Mouse (Mus musculus) liver, embryonic 15.5 days (tissue): ENCODE measurements around the gene Nfu1. TPM values are rescaled to one million over a fixed set of nuclear protein-coding genes. Genes with fewer than 3 reads are reported as not detected.

ENCODE experiments used
- ATAC-seq: fragments of 200-750 bp; cut with Nextera tagmentation; 2 replicates; pipeline ENCODE4 v1.8.0; 2017; ENCODE audit warnings: moderate number of reproducible peaks, mild to moderate bottlenecking, moderate library complexity; ENCODE audit not compliant: insufficient read depth
- H3K27ac ChIP-seq: fragments of 300-500 bp; sonication (generic); replicated peaks from 2 replicates; pipeline ENCODE4 v1.5.1; 2015; ENCODE audit warnings: mild to moderate bottlenecking, inconsistent platforms
- H3K27me3 ChIP-seq: fragments of 300-500 bp; sonication (generic); 2 replicates; pipeline ENCODE4 v1.6.1; 2015; ENCODE audit warnings: mild to moderate bottlenecking, inconsistent platforms
- H3K36me3 ChIP-seq: fragments of 300-500 bp; sonication (generic); replicated peaks from 2 replicates; pipeline ENCODE4 v1.6.1; 2015; ENCODE audit warnings: moderate library complexity, mild to moderate bottlenecking, inconsistent platforms
- H3K4me1 ChIP-seq: fragments of 300-500 bp; sonication (generic); replicated peaks from 2 replicates; pipeline ENCODE4 v1.6.1; 2015; ENCODE audit warnings: inconsistent platforms
- H3K4me2 ChIP-seq: fragments of 300-500 bp; sonication (generic); 2 replicates; pipeline ENCODE4 v1.6.1; 2015; ENCODE audit warnings: moderate library complexity, mild to moderate bottlenecking, inconsistent platforms
- H3K4me3 ChIP-seq: fragments of 300-500 bp; sonication (generic); replicated peaks from 2 replicates; pipeline ENCODE4 v1.5.1; 2015; ENCODE audit warnings: mild to moderate bottlenecking, inconsistent platforms
- H3K9ac ChIP-seq: fragments of 300-500 bp; sonication (generic); 2 replicates; pipeline ENCODE4 v1.6.1; 2015; ENCODE audit warnings: moderate library complexity, mild to moderate bottlenecking, inconsistent platforms
- H3K9me3 ChIP-seq: fragments of 300-500 bp; sonication (generic); replicated peaks from 2 replicates; pipeline ENCODE4 v1.6.1; 2016; ENCODE audit warnings: inconsistent platforms
- WGBS: fragments of 180-500 bp; shearing (Covaris S2); methylation state at CpG from one replicate; pipeline ENCODE4 v1.1.7; 2015; ENCODE audit warnings: mixed read lengths; ENCODE audit not compliant: insufficient replicate concordance; 5-methylcytosine and 5-hydroxymethylcytosine counted together
- polyA plus RNA-seq: library from polyadenylated mRNA; unstranded; fragments of >200 nt; fragmentation: Nextera tagmentation; extraction: Ambion mirVana; gene quantifications from 2 replicates; pipeline ENCODE4 v1.2.1, GENCODE M21; 2015

Gene Nfu1
- polyA plus RNA-seq, result 40.3 and 42.2 TPM in 2 replicates

GRCm38 (mm10) chr6:87008887-87009286 lies at the start of gene Nfu1:
Gene Nfu1 (plus strand): TSS chr6:87009236.
- H3K4me2 ChIP-seq, result peak within 1 kb of the TSS; percentile 86
- peak within 1 kb of the TSS; percentile 88 for H3K4me3 ChIP-seq
- H3K9me3 ChIP-seq, result no peaks in the 10 kb centered on the region
- peak within 1 kb of the TSS; percentile 91 for H3K9ac ChIP-seq
- 63% methylated on average over 6 of the region's 6 CpGs for WGBS
- peaks cover 12% of the 10 kb centered on the region for H3K36me3 ChIP-seq
- no peak for ATAC-seq
- no peaks in the 10 kb centered on the region for H3K27me3 ChIP-seq
- H3K27ac ChIP-seq, result peak within 1 kb of the TSS; percentile 88
- H3K4me1 ChIP-seq, result peaks cover 29% of the 10 kb centered on the region

DNA sequence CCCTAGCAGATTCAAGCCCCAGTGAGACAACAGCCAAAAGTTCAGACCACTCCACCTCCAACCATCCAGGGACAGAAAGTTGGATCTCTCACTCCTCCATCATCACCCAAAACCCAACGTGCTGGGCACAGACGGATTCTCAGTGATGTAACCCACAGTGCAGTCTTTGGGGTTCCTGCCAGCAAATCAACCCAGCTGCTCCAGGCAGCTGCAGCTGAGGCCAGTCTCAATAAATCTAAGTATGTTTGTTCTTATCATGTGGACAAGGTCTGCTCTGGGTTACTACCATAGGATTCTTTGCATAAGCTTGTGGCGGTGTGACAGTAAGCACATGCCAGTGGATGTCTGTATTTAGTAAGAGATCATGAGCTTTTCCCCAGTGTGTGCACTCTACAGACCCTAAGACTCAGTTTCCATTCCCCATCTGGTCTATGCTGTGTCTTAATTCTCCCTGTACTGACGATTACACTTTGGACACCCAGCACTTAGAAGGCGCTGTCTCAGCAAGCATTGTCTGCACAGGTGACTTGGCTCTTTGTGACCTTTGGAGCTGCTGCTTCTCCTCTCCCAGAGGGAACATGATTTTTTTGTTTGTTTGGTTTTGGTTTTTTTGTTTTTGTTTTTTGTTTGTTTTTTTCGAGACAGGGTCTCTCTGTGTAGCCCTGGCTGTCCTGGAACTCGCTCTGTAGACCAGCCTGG lies 44.9 kb upstream of the Nfu1 start:
- ATAC-seq, result no peak
- Histone ChIP-seq H3K36me3 (peaks cover 56% of the 10 kb centered on the region), H3K27ac (no peak overlapping the region), H3K4me2 (no peak overlapping the region), H3K4me3 (no peak overlapping the region), H3K4me1 (no peaks in the 10 kb centered on the region), H3K27me3 (no peaks in the 10 kb centered on the region), H3K9ac (no peak overlapping the region), H3K9me3 (no peaks in the 10 kb centered on the region)
- 70% methylated on average over 7 of the region's 7 CpGs for WGBS

DNA sequence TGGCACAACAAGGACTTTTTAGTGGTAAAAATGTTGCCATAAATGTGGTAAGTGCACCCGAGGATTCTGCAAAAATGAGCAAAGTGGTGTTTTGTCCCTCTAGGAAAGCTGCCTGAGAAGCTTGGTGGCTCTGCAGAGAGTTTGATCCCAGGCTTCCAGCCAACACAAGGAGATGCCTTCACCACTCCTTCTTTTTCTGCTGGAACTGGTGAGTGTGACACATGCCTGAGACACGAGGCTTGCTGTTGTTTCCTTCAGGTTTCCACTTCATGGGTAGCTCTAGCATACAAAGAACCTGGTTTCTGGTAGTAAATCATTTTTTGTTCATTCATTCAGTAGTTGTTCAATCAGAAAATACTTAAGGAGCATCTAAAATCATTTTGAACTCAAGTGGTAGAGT lies 41.9 kb upstream of the Nfu1 start:
- H3K36me3 ChIP-seq, result peaks cover 61% of the 10 kb centered on the region

GRCm38 (mm10) chr6:86973956-86974355 lies 35.1 kb upstream of the Nfu1 start:
- H3K9me3 ChIP-seq, result no peaks in the 10 kb centered on the region
- no peak overlapping the region for H3K9ac ChIP-seq
- H3K4me3 ChIP-seq, result no peak overlapping the region
- no peak for ATAC-seq
- no peak overlapping the region for H3K4me2 ChIP-seq
- WGBS, result 77% methylated on average over 4 of the region's 4 CpGs
- H3K27ac ChIP-seq, result no peak overlapping the region
- no peaks in the 10 kb centered on the region for H3K27me3 ChIP-seq
- H3K4me1 ChIP-seq, result no peaks in the 10 kb centered on the region
- peaks cover 28% of the 10 kb centered on the region for H3K36me3 ChIP-seq

More for the DNA sequence above, 41.9 kb upstream of the Nfu1 start:
- Histone ChIP-seq H3K9me3 (no peaks in the 10 kb centered on the region), H3K4me3 (no peak overlapping the region), H3K4me2 (no peak overlapping the region), H3K27ac (no peak overlapping the region), H3K4me1 (no peaks in the 10 kb centered on the region), H3K9ac (no peak overlapping the region), H3K27me3 (no peaks in the 10 kb centered on the region)
- ATAC-seq, result no peak
- WGBS, result 65% methylated on average over 2 of the region's 2 CpGs

GRCm38 (mm10) chr6:86978156-86978908 lies 30.7 kb upstream of the Nfu1 start:
- no peaks in the 10 kb centered on the region for H3K4me1 ChIP-seq
- H3K9me3 ChIP-seq, result no peaks in the 10 kb centered on the region
- H3K27me3 ChIP-seq, result no peaks in the 10 kb centered on the region
- H3K4me3 ChIP-seq, result no peak overlapping the region
- ATAC-seq, result no peak
- WGBS, result 60% methylated on average over 8 of the region's 8 CpGs
- H3K36me3 ChIP-seq, result peaks cover 5% of the 10 kb centered on the region; the same call in 1 of the 2 replicates
- no peak overlapping the region for H3K9ac ChIP-seq
- H3K27ac ChIP-seq, result no peak overlapping the region
- no peak overlapping the region for H3K4me2 ChIP-seq

DNA sequence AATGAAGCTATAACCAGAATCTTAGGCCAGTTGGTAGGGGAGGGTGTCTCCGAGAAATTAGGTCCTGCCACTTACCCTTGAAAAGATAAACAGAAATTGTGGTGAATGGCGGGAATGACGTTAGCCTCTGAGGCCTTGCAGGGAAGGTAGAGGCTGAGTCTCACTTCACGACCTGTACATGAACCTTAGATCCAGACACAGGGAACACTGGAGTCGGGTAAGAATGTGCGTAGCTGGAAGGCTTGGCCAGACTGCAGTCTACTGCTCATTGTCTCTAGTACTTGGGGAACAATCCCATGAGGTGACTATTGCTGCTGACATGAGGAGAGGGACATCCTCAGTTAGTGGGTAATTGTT lies 30.1 kb upstream of the Nfu1 start:
- H3K9me3 ChIP-seq, result no peaks in the 10 kb centered on the region
- no peaks in the 10 kb centered on the region for H3K4me1 ChIP-seq
- no peak overlapping the region for H3K4me2 ChIP-seq
- no peaks in the 10 kb centered on the region for H3K36me3 ChIP-seq
- H3K27me3 ChIP-seq, result no peaks in the 10 kb centered on the region
- ATAC-seq, result no peak
- H3K4me3 ChIP-seq, result no peak overlapping the region
- H3K27ac ChIP-seq, result no peak overlapping the region
- 65% methylated on average over 6 of the region's 6 CpGs for WGBS
- no peak overlapping the region for H3K9ac ChIP-seq

DNA sequence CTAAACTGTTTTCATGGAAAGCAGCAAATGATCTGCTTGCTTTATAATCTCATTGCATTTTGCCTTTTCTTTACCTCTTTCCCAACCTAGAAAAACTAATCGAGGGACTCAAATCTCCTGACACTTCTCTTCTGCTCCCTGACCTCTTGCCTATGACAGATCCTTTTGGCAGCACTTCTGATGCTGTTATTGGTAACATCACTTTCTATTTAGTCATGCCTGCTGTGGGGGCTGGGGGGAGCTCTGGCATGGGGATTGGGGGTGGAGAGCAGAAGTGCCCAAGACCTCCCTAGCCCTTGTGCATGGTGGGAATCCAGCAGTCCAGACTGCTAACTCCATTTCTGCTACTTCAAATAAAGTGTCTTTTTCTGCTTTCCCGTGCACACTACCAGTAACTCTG lies 27.8 kb upstream of the Nfu1 start:
- Histone ChIP-seq H3K9me3 (no peaks in the 10 kb centered on the region), H3K27ac (no peak overlapping the region), H3K4me3 (no peak overlapping the region), H3K4me2 (no peak overlapping the region), H3K36me3 (no peaks in the 10 kb centered on the region), H3K27me3 (no peaks in the 10 kb centered on the region), H3K4me1 (no peaks in the 10 kb centered on the region), H3K9ac (no peak overlapping the region)
- no peak for ATAC-seq
- 54% methylated on average over 2 of the region's 2 CpGs for WGBS

DNA sequence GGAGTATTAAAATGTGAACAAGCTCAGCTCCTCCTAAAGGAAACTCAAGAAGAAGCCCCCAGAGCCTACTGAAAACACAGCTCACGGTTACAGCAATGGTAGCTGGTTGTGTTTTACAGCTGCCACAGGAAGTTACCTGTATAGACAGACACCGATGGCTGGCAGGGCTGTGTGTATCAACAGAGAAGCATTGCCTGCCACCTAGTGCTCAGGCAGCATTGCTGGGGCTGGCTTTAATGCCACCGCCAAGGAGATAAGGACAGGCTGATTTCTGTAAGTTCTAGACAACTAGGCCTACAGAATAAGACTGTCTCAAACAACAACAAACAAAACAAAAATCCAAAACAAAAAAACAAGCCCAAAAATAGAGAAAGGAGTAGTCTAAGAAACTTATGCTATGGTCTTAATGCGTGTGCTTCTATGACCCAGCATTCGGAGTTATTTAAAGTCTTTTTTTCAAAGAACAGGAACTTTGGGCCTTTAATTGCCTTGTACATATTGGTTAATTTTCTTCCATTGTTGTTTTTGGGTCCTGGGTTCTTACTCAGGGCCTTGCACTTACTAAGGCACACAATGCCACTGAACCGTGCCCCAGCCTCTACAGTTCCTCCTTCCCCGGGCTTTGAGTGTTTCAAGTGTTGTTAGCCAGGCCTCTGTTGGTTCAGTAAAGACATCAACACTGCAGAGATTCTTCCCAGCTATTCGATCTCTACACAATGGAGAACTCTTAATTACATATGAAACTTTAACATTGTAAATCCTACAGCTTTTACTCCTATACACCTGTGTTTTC lies 23.5 kb upstream of the Nfu1 start:
- 69% methylated on average over 8 of the region's 8 CpGs for WGBS
- Histone ChIP-seq H3K9ac (no peak overlapping the region), H3K4me2 (no peak overlapping the region), H3K9me3 (no peaks in the 10 kb centered on the region), H3K27ac (no peak overlapping the region), H3K4me3 (no peak overlapping the region), H3K36me3 (no peaks in the 10 kb centered on the region), H3K4me1 (no peaks in the 10 kb centered on the region), H3K27me3 (no peaks in the 10 kb centered on the region)
- ATAC-seq, result no peak

DNA sequence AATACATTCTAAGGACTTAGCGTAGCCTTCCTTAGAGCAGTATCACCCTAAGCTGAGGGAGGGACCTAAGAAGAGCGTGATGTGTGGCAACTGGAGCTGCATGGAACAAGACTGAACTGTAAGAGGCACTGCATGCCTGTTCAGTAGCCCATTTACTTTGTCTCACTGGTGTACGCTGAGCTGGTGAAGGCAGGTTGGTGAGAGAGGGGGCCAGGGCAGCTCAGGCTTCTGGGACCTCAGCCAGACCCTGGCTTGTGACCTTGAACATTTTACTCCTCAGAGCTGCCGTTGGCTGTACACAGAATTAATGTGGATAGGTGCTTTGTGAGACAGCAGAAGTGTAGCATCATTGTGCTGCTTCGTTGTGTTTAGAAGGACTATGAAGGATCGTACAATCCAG lies 19.5 kb upstream of the Nfu1 start:
- H3K9me3 ChIP-seq, result no peaks in the 10 kb centered on the region
- no peak overlapping the region for H3K4me2 ChIP-seq
- no peak overlapping the region for H3K27ac ChIP-seq
- WGBS, result 78% methylated on average over 6 of the region's 6 CpGs
- H3K4me1 ChIP-seq, result no peaks in the 10 kb centered on the region
- H3K27me3 ChIP-seq, result no peaks in the 10 kb centered on the region
- ATAC-seq, result no peak
- H3K9ac ChIP-seq, result no peak overlapping the region
- no peak overlapping the region for H3K4me3 ChIP-seq
- H3K36me3 ChIP-seq, result peaks cover 6% of the 10 kb centered on the region; the same call in 1 of the 2 replicates

DNA sequence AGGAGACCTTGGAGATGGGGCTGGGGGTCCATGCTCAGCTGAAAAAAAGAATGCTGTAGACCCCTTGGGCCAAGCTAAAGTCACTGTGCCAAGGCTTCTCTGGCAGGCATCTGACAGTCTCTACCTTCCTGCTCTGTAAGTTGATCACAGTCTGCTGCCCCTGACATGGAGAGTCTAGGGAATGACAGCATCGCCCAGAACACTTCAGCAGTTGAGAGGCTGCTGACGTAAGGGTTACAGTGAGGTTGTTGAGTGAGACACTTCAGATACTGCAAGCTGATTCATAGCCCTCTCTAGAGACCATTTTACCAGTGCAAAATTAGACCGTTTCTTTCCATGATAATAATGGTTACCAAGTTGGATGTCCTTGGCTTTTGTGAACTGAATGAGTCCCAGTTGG lies 18.0 kb upstream of the Nfu1 start:
- 77% methylated on average over 3 of the region's 3 CpGs for WGBS
- H3K27me3 ChIP-seq, result no peaks in the 10 kb centered on the region
- peaks cover 14% of the 10 kb centered on the region for H3K36me3 ChIP-seq
- H3K9ac ChIP-seq, result no peak overlapping the region
- H3K4me3 ChIP-seq, result no peak overlapping the region
- H3K27ac ChIP-seq, result no peak overlapping the region
- H3K4me2 ChIP-seq, result no peak overlapping the region
- no peaks in the 10 kb centered on the region for H3K4me1 ChIP-seq
- no peaks in the 10 kb centered on the region for H3K9me3 ChIP-seq
- ATAC-seq, result no peak

GRCm38 (mm10) chr6:86992349-86992748 lies 16.7 kb upstream of the Nfu1 start:
- Histone ChIP-seq H3K4me2 (no peak overlapping the region), H3K9ac (no peak overlapping the region), H3K9me3 (no peaks in the 10 kb centered on the region), H3K27ac (no peak overlapping the region), H3K36me3 (peaks cover 27% of the 10 kb centered on the region), H3K4me3 (no peak overlapping the region), H3K4me1 (no peaks in the 10 kb centered on the region), H3K27me3 (no peaks in the 10 kb centered on the region)
- no peak for ATAC-seq
- WGBS, result 80% methylated on average over 8 of the region's 8 CpGs
